Mouse (Mus musculus) midbrain, postnatal 0 days (tissue): ENCODE measurements around the gene Tmem239. TPM values are rescaled to one million over a fixed set of nuclear protein-coding genes. Genes with fewer than 3 reads are reported as not detected.
A peak's percentile ranks its signal among the peaks of the same experiment; 100 is the strongest.

Experiments
- ATAC-seq: fragments of 200-750 bp; cut with Nextera tagmentation; 2 replicates; pipeline ENCODE4 v1.8.0; 2017; ENCODE audit warnings: moderate number of reproducible peaks, mild to moderate bottlenecking, moderate TSS enrichment, moderate library complexity; ENCODE audit not compliant: low FRiP score
- DNase-seq: peaks from one replicate; pipeline ENCODE4 v3.0.0-alpha.2; 2015; ENCODE audit warnings: low spot score
- H3K27ac ChIP-seq: fragments of 300-500 bp; sonication (generic); 2 replicates; pipeline ENCODE4 v1.5.1; 2014; ENCODE audit warnings: low read depth, mild to moderate bottlenecking, low read length, mixed read lengths
- H3K27me3 ChIP-seq: fragments of 300-500 bp; sonication (generic); 2 replicates; pipeline ENCODE4 v1.6.1; 2014; ENCODE audit warnings: low read length, control low read depth, mixed read lengths; ENCODE audit not compliant: insufficient read depth
- H3K36me3 ChIP-seq: fragments of 300-500 bp; sonication (generic); 2 replicates; pipeline ENCODE4 v1.6.1; 2014; ENCODE audit warnings: low read length, control low read depth, mixed read lengths; ENCODE audit not compliant: insufficient read depth
- H3K4me1 ChIP-seq: fragments of 300-500 bp; sonication (generic); 2 replicates; pipeline ENCODE4 v1.6.1; 2014; ENCODE audit warnings: mild to moderate bottlenecking, control low read depth, antibody characterized with exemption, low read length, mixed read lengths; ENCODE audit not compliant: insufficient read depth
- H3K4me2 ChIP-seq: fragments of 300-500 bp; sonication (generic); 2 replicates; pipeline ENCODE4 v1.6.1; 2014; ENCODE audit warnings: low read depth, mild to moderate bottlenecking, low read length, mixed read lengths; ENCODE audit not compliant: poor library complexity, severe bottlenecking
- H3K4me3 ChIP-seq: fragments of 300-500 bp; sonication (generic); 2 replicates; pipeline ENCODE4 v1.5.1; 2014; ENCODE audit warnings: low read depth, mild to moderate bottlenecking, low read length, moderate library complexity
- H3K9ac ChIP-seq: fragments of 300-500 bp; sonication (generic); replicated peaks from 2 replicates; pipeline ENCODE4 v1.6.1; 2014; ENCODE audit warnings: mild to moderate bottlenecking, low read length, moderate library complexity, mixed read lengths; ENCODE audit not compliant: poor library complexity, severe bottlenecking
- H3K9me3 ChIP-seq: fragments of 300-500 bp; sonication (generic); 2 replicates; pipeline ENCODE4 v1.6.1; 2016; ENCODE audit warnings: low read length, control low read depth
- CTCF ChIP-seq: IDR thresholded peaks from 2 replicates; pipeline ENCODE4 v1.5.1; 2016; ENCODE audit warnings: antibody characterized with exemption, mild to moderate bottlenecking
- WGBS: fragments of 180-500 bp; shearing (Covaris S2); extraction: QIAGEN DNeasy Blood & Tissue Kit; methylation state at CpG from one replicate; pipeline ENCODE4 v1.1.7; 2014; 5-methylcytosine and 5-hydroxymethylcytosine counted together
- polyA plus RNA-seq: library from polyadenylated mRNA; unstranded; fragments of >200 nt; fragmentation: Nextera tagmentation; extraction: Ambion mirVana; gene quantifications from 2 replicates; pipeline ENCODE4 v1.2.1, GENCODE M21; 2015
- total RNA-seq: library from RNA; depleted of rRNA; stranded (reverse); fragments of >200 nt; gene quantifications from 2 replicates; pipeline ENCODE4 v1.2.3, GENCODE M21; 2014

Gene Tmem239
- total and polyA plus RNA-seq, 2 experiments from 2014 or later, result not detected

DNA sequence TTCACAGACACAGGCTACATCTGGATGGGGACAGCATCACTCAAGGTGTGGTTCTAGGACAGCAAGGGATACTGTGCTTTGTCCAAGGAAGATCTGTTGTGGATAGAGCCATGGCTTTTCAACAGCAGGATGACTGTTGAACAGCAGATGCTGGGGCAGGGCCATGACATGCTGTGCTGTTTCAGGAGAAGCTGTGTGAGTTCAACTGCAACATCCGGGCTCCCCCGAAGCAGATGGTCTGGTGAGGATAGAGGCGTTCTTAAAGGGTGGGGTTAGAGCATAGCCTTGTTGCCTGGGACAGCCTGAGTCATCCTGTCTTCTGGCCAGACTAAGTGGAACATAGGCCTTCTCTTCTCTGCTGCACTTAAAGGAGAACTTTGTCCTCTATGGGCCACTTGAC is 32.6 kb downstream of the Tmem239 start:
- 91% methylated on average over 3 of the region's 3 CpGs for WGBS
- Histone ChIP-seq H3K9ac (no peak overlapping the region), H3K27me3 (no peaks in the 10 kb centered on the region), H3K9me3 (no peaks in the 10 kb centered on the region), H3K4me2 (no peak overlapping the region), H3K4me3 (no peak overlapping the region), H3K27ac (no peak overlapping the region), H3K4me1 (no peaks in the 10 kb centered on the region), H3K36me3 (peaks cover 64% of the 10 kb centered on the region)
- ATAC-seq, result no peak
- no peak for DNase-seq
- no peak for TF ChIP-seq CTCF

DNA sequence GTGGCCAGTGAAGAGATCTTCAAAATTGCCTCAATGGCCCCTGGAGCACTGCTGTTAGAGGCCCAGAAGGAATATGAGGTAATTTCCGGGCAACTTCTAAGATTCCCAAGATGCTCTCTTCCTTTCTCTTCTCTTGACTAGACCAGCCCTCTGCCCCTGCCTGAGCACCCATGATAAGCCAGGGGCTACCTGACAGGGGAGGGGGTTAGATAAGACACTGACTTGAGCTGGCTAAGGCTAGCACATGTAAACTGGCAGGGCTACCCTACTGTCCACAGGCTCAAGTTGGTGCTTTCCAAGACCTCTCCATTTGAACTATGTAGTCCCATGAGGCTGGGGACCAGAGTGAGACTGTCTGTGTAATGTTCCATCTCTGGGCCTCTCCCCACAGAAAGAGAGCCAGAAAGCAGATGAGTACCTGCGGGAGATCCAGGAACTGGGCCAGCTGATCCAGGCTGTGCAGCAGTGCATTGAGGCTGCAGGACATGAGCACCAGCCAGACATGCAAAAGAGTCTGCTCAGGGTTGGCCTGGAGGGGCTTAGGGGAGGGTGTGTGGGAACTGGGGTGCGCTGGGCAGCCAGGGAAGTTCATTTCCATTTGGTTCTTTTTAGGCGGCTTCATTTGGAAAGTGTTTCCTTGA is 33.7 kb downstream of the Tmem239 start:
- DNase-seq, result no peak
- Histone ChIP-seq H3K4me2 (no peak overlapping the region), H3K36me3 (peaks cover 71% of the 10 kb centered on the region), H3K27me3 (no peaks in the 10 kb centered on the region), H3K27ac (no peak overlapping the region), H3K4me3 (no peak overlapping the region), H3K4me1 (no peaks in the 10 kb centered on the region), H3K9ac (no peak overlapping the region), H3K9me3 (no peaks in the 10 kb centered on the region)
- 94% methylated on average over 4 of the region's 4 CpGs for WGBS
- TF ChIP-seq CTCF, result no peak
- ATAC-seq, result no peak

DNA sequence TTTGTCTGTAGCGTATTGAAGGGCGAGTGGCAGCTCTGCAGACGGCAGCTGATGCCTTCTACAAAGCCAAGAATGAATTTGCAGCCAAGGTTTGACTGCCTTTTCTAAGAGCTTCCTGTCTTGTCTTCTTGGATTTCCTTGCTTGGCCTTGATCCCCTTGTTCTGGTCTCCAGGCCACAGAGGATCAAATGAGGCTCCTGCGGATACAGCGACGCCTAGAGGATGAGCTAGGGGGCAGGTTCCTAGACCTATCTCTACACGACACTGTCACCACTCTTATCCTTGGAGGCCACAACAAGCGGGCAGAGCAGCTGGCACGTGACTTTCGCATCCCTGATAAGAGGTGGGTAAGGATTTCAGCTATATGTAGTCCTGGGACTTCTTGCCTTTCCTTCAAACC is 35.9 kb downstream of the Tmem239 start:
- Histone ChIP-seq H3K27me3 (no peaks in the 10 kb centered on the region), H3K4me2 (no peak overlapping the region), H3K36me3 (peaks cover 68% of the 10 kb centered on the region), H3K4me1 (no peaks in the 10 kb centered on the region), H3K27ac (no peak overlapping the region), H3K9ac (no peak overlapping the region), H3K4me3 (no peak overlapping the region), H3K9me3 (no peaks in the 10 kb centered on the region)
- no peak for DNase-seq
- 0 out of 2 replicates have a peak, but pooled peaks have one; percentile 2 for TF ChIP-seq CTCF
- WGBS, result 69% methylated on average over 10 of the region's 10 CpGs
- no peak for ATAC-seq

DNA sequence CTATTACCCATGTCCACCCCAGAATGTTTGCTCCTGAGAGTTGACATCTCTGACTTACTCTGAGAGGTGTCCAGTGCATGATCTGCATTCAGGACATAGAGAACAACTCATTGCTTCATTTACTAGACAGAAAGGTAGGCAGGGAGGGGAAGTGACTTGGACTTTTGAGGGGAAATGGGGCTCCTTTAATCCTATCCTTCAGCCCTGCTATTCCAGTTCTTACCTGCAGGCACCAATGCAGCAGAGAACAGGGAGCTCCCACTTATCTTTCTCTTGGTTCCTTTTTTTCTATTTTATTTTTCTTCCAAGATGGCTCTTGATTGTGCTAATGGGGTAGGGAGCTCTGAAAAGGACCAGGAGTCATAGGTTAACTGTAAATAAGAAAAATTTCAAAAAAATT is 42.2 kb downstream of the Tmem239 start:
- no peaks in the 10 kb centered on the region for H3K9me3 ChIP-seq
- DNase-seq (no peak), ATAC-seq (no peak)
- no peak overlapping the region for H3K4me3 ChIP-seq
- no peaks in the 10 kb centered on the region for H3K27me3 ChIP-seq
- H3K27ac ChIP-seq, result no peak overlapping the region
- H3K4me1 ChIP-seq, result peaks cover 15% of the 10 kb centered on the region
- no peak overlapping the region for H3K4me2 ChIP-seq
- H3K36me3 ChIP-seq, result peaks cover 10% of the 10 kb centered on the region
- TF ChIP-seq CTCF, result peak; percentile 41
- H3K9ac ChIP-seq, result no peak overlapping the region

DNA sequence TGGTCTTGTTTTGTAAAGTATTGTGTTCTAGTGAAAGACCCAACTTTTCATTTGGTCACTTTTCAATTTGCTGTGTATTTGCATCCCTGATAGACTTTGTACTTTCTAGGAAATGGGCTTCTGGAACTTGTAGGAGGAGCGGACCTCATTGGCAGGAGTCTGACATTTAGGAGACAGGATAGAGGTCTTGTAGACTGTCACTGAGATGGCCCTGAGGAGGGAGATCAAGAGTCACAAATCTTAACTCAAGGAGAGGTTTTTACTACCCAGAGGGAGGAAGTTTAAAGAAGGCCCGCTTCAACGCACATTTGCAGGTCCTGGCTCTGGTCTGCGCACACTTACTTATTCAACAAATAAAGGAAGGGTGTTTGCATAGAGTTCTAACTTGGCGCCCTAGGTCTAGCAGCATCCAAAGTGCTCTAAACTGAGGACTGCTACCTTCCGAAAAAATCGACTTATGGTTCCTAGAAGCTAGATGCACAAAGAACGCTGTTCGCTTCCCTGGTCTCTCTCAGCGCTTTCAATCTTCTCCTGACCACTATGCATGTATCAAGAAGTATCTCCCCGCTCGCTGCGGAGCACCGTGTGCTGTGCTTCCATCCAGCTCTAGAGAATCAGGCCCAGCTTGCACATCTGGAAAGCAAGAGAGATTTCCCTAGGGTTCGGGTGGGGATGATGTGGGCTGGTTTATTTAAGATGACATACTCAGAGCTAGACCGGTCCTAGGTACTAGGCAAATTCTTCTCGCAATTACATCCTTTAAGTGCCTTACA is 42.9 kb downstream of the Tmem239 start:
- H3K36me3 ChIP-seq, result peaks cover 3% of the 10 kb centered on the region
- peak overlapping the region; percentile 75 for H3K4me2 ChIP-seq
- no peak overlapping the region for H3K27ac ChIP-seq
- no peaks in the 10 kb centered on the region for H3K9me3 ChIP-seq
- H3K4me1 ChIP-seq, result peaks cover 15% of the 10 kb centered on the region
- TF ChIP-seq CTCF, result 0 out of 2 replicates have a peak, but pooled peaks have one; percentile 0
- 8% methylated on average over 17 of the region's 17 CpGs for WGBS
- peak overlapping the region; percentile 80 for H3K4me3 ChIP-seq
- DNase-seq, result no peak
- no peaks in the 10 kb centered on the region for H3K27me3 ChIP-seq
- ATAC-seq, result no peak; the same call in 1 of the 2 replicates
- peak overlapping the region; percentile 77; the same call in 1 of the 2 replicates for H3K9ac ChIP-seq

DNA sequence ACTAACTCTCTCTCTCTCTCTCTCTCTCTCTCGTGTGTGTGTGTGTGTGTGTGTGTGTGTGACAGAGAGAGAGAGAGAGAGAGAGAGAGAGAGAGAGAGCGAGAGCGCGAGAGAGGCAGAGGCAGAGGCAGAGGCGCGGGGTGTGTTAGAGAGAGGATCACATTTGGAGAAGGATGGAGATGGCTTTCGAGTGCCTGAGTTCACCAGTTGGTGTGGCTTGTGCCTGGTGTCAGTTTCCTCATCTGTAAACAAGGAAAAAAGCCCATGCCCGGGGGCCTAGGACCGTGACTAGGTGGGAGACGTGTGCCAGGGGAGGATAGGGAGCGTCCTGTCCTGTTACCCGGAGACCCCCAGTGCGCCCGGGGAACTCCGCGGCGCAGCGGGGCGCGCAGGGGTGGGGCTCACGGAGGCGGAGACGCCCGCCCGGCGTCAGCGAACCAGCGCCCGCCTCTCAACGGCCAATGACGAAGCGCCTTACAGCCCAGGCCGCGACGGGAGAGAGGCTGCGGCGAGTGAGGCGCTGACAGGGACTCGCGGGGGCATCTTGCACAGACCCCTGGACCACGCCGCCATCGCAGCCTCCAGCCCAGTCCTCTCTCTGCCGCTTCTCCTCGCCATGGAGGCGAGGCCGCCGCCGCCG is 43.6 kb downstream of the Tmem239 start, which contains the start of gene Ptpra:
Gene Ptpra (plus strand): TSS at position 485 of the 640 bp plus-strand sequence.
- no peaks in the 10 kb centered on the region for H3K9me3 ChIP-seq
- peaks cover 15% of the 10 kb centered on the region for H3K4me1 ChIP-seq
- WGBS, result 2% methylated on average over 33 of the region's 50 CpGs
- H3K27me3 ChIP-seq, result no peaks in the 10 kb centered on the region
- no peaks in the 10 kb centered on the region for H3K36me3 ChIP-seq
- H3K4me3 ChIP-seq, result peak within 1 kb of the TSS; percentile 80
- ATAC-seq (peak; percentile 97), DNase-seq (peak; percentile 93)
- TF ChIP-seq CTCF, result no peak
- peak within 1 kb of the TSS; percentile 77 for H3K9ac ChIP-seq
- H3K4me2 ChIP-seq, result peak within 1 kb of the TSS; percentile 75
- H3K27ac ChIP-seq, result peak within 1 kb of the TSS; percentile 77
